Mouse (Mus musculus): ENCODE results near the gene Ppara.

The Ppara gene

DNA sequence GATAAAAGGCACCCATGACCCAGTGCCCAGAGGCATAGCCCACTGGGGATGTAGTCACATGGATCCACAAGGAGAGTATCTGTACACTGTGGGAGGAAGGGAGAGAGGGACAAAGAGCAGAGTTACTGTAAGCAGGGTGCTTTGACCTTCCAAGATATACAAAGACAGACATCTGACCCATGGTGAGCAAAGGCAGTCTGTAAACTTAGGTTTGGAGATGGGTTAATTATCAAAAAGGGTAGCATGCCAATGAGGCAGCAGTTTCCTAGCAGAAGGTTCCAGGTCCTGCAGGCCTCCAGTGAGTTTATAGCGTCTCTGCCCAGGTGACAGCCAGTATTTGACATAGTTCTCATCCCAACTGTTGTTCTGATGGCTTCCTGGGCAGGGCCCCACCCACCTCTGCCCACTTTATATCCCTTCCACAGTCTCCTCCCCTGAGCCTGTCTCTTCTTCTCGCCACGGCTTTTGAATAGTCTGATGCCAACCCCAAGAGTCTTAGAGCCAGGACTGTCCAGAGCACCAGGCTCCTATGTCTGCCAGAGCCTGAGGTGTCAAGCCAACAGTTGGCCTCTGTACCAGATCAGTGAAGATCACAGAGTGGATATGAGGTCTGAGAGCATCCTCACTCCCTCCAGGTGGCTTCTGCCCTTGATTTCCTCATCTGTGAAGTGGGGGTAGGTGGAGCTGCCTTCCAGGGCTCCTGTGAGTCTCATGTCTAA lies 2.7 kb upstream of the Ppara start:
- DNase-seq, result peak; percentile 86

DNA sequence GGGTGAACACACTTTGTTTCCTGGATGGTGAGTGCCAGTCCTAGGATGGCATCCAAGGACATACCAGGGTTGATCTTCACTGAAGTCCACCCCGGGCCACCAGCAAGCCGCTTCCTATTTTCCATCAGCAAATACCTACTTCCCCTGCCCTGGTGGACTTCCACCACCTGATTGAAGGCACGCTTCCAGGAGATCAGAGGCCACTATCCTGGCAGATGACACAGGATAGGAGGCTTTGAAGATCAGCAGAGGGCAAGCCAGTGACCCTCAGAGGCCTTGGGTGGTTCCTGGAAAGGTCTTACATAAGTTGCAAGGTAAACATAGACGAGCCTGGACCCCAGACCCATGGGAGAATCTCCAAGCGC lies 2.2 kb upstream of the Ppara start:
- peak; percentile 94 for DNase-seq

DNA sequence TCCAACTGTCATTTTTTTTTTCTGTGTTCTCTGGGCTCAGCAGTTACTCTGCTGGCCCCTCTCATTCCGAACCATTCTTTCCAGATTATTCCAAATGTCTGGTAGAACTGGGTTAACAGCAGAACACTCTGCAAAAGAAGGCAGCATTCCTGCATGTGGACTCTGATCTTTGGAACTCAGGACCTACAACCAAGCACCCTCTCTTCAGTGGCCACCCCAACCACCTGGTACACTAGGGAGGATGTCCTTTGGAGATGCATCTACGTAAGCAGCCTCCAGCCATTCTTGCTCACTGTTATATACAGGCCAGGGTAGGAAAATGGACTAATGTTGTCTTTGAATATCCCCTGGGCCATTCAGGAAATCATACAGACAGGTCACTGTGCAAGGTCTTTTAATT lies 1.1 kb upstream of the Ppara start:
- peak; percentile 83 for DNase-seq

DNA sequence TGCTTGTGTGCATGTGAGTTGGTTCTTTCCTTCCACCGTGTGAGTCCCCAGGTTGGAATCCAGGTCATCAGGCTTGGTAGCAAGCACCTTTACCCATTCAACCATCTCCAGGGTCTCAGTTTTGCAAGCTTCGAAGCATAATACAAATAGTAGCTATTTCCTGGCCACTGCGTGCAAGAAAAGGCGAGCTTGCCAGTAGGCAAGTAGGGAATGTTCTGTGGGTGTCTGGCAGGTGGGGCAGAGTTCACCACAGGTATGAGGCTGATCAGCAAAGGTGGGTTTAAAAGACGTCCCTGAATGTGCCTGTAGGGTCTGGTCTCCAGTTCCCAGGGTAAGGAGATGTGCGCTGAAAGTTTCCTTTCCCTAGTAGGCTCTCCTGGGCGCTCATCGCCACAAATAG lies 635 bp upstream of the Ppara start:
- no peak for DNase-seq

DNA sequence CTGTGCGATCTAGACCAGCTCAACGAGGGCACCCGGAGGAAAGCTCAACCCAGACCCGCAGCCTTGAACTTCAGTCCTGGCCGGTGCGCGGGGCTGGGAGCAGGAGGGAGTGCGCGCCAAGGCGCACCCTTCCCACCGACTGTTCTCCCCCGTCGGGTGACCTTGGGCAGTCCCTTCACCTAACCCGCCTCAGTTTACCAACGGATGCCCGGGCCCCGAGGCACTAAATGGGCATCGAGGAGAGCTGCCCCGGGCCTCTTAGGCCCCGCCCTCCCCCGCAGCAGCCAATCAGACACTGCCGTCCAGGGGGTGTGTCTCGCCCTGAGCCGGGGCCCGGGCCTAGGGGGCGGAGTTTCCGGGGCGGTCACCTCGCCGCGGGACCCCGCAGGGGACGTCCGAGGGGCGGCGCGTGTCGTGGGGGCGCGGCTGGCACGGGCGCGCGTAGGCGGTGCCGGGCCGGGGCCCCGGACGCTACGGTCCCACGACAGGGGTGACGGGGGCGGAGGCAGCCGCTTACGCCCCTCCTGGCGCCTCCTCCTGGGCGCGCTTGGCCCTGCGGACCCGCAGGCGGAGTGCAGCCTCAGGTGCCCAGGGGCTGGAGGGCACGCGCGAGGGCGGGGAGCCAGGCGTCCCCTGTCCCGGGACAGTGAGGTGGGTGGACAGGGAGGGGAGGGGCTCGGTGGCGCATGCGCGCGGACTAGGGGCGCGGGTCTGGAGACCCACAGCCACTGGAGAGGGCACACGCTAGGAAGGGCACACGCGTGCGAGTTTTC lies 466 bp downstream of the Ppara start:
- peak; percentile 97 for DNase-seq

DNA sequence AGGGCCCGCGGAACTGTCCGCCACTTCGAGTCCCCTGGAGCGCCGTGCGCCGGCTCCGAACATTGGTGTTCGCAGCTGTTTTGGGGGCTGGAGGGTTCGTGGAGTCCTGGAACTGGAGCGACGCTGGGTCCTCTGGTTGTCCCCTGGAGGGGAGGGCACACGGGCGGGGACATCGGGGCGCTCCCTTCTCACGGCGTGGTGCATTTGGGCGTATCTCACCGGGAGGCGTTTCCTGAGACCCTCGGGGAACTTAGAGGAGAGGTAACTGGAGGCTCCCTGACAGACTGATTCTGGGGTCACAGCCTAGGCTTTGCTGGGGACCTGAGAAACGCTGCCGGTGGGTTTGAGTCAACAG lies 1.0 kb downstream of the Ppara start:
- DNase-seq, result no peak

DNA sequence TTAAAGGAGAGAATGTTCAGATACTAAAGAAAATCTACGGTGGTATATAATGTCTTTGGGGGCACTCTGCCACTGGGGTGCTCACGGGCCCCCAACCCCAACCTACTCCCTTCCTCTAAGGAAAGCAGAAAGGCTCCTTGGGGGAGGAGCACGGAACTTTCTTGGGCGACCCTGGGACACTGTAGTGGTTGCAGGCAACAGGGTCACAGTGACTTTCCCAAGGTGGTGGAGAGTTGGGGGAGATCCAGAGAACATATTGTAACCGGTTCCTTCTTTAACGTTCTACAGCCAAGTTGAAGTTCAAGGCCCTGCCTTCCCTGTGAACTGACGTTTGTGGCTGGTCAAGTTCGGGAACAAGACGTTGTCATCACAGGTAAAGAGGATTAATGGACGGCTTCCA lies 1.7 kb downstream of the Ppara start:
- DNase-seq, result no peak

DNA sequence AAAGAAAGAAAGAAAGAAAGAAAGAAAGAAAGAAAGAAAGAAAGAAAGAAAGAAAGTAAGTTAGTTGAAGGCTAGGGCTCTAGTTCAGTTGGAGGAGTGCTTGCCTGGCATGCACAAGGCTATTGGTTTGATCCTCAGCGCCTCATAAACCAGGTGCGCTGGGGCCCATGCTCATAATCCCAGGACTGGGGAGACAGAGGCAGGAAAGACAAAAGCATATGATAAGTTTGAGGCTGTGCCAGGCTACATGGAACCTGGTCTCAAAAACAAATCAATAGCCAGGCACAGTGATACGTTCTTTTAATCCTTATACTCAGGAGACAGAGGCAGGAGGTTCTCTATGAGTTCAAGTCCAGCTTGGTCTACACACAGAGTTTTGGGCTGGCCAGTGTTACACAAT lies 3.6 kb downstream of the Ppara start:
- DNase-seq, result no peak

DNA sequence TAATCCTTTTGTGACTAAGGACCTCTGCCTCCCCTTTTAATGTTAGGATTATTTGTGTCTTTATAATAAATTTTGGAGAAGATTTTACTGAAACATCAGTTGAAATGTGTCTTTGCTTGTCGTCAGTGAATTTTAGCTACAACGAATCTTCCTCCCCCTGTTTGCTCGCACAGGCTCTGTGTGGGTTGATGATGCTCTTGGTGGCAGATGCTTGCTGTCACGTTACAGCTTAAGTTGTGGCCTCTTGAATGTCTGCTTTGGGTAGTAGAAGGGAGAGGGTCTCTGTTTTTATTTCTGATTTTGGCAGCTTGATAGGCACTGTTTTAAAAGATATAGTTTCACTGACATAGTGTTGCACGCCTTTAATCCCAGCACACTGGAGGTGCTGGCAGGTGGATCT lies 4.2 kb downstream of the Ppara start:
- no peak for DNase-seq

DNA sequence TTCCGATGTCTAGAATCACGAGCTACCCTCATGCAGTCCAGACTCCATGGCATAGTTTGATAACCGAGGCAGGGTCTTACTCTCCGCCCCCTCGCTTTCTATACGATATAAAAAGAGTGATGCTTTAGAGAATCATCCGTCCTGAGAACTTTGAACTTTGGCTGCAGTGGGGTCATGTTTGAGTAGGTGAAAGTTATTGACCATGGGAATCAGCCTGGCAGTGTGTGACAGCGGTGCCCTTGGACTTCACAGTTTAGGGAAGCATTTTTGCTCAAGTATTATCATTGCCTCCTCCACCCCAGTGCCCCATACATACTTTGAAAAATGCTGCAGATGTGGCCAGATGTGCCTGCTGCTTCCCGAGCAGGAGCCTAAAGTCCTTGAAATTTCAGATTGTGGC lies 7.8 kb downstream of the Ppara start:
- no peak for DNase-seq

DNA sequence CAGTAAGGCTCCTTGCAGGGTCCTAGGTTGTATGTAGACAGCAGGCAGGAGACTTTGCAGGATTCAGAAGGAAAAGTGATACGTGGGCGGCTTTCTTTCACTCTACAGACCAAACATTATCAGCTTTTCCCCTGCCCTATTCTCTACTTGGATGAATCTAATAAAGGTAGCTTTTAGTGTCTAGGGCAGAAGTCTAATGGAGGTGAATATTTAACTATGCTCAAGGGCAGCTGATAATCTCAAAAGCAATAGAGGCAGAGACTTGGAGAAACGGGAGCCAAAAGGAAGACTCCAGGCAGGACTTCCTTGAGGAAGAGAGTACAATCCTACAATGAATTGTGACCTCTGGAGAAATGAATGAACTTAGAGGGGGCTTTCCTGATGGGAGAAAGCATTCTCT lies 9.2 kb downstream of the Ppara start:
- no peak for DNase-seq

DNA sequence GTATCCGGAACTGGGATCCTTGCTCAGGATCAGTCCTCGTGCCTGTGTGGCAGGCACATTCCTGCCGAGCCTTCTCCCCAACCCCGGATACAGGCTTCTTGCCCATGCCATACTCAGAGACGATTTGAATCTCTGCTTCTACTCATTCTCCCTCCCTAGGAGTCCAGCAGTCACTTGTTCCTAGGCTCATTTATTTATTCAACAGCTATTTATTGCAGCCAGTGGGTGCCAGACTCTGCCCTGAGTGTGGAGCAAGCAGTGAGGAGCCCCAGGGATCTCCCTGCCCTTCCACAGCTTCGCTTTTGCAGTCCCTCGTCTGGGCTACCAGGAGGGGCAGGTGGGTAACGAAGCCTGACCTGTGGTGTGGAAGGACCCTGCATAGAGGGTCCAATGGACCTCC lies 11.4 kb downstream of the Ppara start:
- no peak for DNase-seq

DNA sequence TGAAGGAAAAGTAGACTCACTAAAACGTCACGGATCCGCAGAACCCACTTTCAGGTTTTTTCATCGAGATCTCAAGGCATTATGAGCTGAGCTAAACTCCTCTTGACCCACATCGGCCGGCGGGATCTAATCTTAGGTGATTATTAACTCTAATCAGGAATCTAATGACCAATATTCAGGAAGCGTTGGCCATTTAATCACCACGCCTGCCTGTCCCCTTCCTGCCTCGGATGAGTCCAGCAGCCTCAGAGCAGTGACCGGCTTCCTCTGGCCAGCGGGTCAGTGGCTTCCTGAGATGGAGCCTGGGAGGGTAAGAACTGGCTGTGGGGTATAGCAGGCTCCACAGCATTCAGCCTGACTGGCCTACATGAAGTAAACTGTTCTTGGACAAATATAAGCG lies 11.9 kb downstream of the Ppara start:
- DNase-seq, result no peak

DNA sequence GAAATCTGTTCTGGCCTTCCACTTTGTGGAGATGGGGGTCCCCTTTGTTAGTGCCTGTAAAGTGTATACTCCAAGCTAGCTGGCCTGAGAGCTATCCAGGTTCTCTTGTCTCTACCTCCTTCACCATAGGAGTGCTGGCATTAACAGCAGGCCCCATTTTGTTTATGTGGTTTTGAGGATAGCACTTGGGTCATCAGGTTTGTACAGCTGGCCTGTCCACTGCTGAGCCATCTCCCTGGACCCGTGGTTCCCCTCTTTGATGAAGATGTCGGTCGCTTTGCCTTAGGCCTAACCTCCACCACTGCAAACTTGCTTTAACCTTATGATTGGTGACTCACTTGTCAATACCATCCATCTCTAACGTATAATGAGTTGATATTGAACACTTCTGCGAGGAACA lies 13.2 kb downstream of the Ppara start:
- no peak for DNase-seq

DNA sequence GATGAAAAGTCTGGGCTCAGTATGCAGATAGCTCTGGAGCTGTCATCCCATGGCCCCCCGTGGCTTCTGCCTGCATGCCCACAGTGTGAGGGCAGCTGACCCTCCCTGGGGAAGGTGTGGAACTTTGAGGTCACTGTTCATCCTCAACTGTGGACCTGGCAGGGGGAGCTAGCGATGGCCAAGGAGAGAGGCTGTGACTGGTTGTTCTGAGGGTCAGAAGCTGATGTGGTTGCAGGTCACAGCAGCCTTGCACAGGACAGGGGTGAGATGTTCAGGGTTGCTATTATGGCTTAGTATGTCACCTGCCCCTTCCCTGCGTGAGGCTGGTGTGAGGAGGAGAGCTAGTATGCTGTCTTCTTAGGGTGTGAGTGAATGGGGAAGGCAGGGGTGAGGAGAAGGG lies 13.7 kb downstream of the Ppara start:
- DNase-seq, result no peak

DNA sequence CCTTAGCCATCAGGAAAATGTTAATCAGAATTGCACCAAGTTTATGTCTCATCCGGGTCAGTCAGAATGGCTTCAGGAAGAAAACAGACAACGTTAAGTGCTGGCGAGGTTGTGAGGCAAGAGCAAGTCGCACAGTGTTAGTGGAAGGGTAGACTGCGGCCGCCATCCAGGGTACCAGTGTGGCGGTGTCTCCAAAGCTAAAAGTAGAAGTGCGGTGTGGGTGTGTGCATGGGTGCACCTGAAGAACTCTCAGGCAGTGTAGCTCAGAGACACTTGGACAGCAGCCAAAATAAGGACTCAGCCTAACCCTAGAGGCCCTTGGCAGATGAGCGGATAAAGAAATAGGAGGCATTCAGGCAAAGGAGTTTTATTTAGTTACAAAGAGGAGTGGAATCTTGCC lies 14.4 kb downstream of the Ppara start:
- DNase-seq, result no peak

DNA sequence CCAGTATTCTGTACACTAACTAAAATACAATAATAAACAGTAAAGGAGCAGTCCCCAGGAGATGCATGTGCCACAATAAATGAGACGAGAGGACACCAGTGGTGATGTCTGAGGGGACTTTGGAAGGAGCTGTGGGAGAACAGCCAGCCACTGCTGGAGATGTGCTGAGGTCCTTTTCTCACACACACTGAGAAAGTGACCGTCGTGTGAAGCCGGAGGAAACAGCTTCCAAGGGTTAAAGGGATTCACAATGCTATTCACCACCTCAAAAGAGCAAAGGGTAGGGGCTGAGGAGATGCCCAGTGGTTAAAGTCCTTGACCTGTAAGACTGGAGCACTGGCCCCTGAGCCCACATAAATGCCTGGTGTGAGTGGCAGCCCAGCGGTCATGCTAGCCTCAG lies 15.3 kb downstream of the Ppara start:
- DNase-seq, result peak; percentile 54

DNA sequence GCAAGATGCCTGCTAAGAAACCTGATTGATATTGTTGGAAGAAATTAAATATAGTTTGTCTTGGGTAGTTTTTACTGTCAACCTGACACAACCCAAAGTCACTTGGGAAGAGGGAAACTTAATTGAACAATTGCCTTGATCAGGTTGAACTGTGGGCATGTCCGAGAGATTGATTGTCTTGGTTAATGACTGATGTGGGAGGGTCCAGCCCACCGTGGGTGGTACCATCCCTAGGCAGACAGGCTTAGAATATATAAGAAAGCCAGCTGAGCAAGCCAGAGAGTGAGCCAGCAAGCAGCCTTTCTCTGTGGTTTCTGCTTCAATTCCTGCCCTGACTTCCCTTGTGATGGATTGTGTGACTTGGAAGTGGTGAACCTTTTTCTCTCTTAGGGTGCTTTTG lies 17.9 kb downstream of the Ppara start:
- no peak for DNase-seq

DNA sequence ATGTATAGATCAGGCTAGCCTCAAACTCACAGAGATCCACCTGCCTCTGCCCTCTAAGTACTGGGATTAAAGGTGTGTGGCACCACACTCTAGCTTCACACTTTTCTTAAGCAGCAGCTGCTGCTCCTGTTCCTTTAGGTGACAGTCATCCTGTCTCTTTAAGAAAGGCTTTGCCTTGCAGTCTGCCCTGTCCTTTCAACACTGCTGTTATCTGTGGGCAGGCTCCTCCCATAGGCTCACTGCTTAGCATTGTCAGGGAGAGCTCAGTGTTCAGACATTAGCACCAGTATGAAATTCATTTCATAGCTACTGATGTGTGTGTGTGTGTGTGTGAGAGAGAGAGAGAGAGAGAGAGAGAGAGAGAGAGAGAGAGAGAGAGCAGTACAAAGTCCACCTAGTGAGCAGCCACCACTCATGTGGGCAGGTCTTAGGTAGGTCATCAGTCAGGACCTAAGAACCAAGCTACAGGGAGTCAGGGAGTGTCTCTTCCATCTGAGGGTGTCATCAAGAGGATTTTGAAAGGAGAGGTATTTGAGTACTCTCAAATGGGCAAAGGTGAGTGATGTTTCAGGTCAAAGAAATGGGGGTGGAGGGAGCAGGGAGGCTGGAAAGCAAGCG lies 19.4 kb downstream of the Ppara start:
- DNase-seq, result no peak

DNA sequence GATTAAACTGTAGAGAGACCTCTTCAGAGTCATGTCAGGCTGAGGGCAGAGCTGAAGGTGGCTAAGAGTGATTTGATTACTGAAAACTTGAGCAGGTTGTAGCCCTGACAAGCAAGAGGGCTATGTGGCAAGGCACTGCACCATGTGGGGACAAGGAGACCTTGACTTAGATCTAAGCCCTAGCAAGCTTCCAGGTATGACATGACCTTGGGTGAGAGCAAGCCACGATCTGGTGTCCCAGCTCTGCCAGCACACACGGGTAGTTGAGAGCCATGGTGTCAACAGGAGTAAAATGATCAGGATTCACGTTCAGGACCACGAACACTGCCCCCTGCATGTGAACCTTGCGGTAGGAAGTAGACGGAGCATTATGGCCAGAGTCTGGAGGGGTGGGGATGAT lies 20.4 kb downstream of the Ppara start:
- no peak for DNase-seq

DNA sequence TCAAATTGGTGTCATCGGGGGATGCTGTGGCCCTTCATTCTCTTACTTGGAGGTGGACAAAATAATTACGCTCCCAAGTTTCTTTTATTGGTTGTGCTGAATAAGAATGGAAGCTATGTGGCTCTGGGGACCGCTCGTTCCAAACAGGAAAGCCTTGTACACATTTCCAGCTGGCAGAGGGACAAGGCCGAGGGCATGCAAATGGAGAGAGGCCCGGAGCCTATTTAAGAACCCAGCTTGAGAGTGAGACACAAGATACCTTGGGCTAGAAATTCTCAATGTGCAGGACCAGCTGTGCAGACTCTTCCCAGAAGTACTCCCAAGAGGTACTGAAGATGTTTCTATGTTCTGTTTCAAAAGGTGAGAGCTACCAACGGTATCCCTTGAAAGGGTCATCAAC lies 21.8 kb downstream of the Ppara start:
- no peak for DNase-seq

DNA sequence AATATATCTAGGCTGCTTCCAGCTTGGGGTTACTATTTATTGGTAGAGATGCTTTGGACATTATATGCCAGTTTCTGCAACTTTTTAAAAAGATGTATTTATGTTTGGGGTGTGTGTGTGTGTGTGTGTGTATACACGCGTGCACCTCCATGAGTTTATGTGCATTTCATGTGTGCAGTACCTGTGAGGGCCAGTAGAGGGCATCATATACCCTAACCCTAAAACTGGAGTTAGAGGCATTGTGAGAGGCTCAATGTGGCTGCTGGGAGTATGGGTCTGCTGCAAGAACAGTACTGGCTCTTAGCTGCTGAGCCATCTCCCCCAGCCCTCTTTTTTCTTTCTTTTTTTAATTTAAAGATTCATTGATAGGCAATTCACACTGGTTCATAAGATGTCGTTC lies 23.0 kb downstream of the Ppara start:
- DNase-seq, result no peak

DNA sequence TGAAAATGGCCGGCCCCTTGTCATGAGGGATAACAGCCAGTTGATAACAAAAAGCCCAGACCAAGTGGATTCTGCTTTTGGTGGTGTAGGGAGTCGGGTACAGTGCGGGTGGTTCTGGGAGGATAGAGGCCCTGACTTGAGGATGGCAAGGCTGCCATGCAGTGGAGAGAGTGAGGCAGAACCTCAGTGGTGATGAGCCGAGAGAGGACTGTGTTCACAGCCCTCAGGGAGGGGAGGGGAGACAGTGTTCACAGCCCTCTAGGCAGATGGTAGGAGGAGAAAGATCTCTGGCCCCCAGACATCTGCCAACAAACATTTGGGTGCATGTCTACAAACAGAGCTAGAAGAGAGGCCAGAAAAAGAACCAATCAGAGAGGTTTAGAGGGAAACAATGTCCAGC lies 28.0 kb downstream of the Ppara start:
- no peak for DNase-seq

DNA sequence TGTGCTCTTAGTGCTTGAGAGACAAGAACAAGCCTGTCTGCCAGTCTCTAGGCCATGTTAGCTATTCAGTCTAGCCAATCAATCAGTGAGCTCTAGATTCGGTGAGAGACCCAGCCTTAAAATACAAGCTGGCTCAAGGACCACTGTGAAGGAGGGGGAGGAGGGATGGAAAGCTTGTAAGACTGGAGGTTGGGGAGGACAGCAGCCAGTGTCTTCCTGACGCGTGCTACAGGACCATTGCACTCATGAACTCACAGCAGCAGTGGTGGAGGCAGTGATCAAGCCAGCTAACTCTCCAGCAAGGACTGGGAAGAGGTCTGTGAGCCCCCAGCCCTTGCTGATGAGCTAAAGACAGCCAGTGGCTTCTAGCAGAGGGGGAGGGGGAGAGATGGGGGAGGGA lies 30.2 kb downstream of the Ppara start:
- DNase-seq, result no peak

DNA sequence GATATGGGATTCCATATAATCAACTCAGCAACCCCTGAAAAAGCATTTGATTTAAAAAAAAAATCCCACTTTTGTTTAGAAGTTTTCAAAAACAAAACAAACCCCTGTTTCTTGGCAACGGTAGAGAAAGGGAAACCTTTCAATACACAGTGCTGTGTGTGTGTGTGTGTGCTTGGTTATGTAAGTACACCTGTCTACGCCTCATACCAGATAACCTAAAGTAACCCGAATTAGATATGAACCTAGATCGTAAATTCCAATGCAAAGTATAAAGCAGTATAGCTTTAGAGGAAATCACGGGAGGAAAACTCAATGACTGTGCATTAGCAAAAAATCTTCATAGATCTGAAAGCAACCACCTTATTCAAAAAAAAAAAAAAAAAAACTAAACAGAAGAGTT lies 31.9 kb downstream of the Ppara start:
- DNase-seq, result no peak

All from kidney, adult 11 months (tissue).